Mouse (Mus musculus): ENCODE results near the gene Rtl1. TPM values are rescaled to one million over a fixed set of nuclear protein-coding genes. Genes with fewer than 3 reads are reported as not detected.

Gene Rtl1
- polyA plus RNA-seq, 1 experiment from 2014 or later = 0.13 TPM

- DNase-seq (ENCODE audit: low spot score) = no peak
- H3K27ac ChIP-seq = no peak overlapping the region
- ATAC-seq (replicated peaks; ENCODE audit: low FRiP score, low read depth) = no peak
- H3K4me1 ChIP-seq (replicated peaks; ENCODE audit: insufficient read depth, low read length) = no peaks in the 10 kb centered on the region
- no peak for TF ChIP-seq CTCF (IDR thresholded peaks at IDR 0.05; ENCODE audit: low read depth)
- H3K27me3 ChIP-seq (ENCODE audit: insufficient read depth, low read length) = 0 out of 2 replicates have a peak, but pooled peaks cover 5% of the 10 kb centered on the region
- 43% methylated on average over 15 of the region's 15 CpGs for WGBS
- H3K36me3 ChIP-seq (ENCODE audit: insufficient read depth, low read length) = no peaks in the 10 kb centered on the region
- H3K4me2 ChIP-seq (ENCODE audit: low read length) = no peak overlapping the region
- H3K9ac ChIP-seq (ENCODE audit: low read depth, low read length) = no peak overlapping the region
- no peaks in the 10 kb centered on the region for H3K9me3 ChIP-seq (replicated peaks; ENCODE audit: low read length)
- H3K4me3 ChIP-seq (replicated peaks; ENCODE audit: low read depth, low read length) = no peak overlapping the region
Observed at GRCm38 (mm10) chr12:109617126-109617525, 17.0 kb upstream of the Rtl1 start.

GRCm38 (mm10) chr12:109615371-109615770 lies 15.2 kb upstream of the Rtl1 start:
- ATAC-seq (replicated peaks; ENCODE audit: low FRiP score, low read depth) = no peak
- Histone ChIP-seq H3K36me3 (ENCODE audit: insufficient read depth, low read length) (no peaks in the 10 kb centered on the region), H3K4me2 (ENCODE audit: low read length) (no peak overlapping the region), H3K4me3 (replicated peaks; ENCODE audit: low read depth, low read length) (no peak overlapping the region), H3K27me3 (ENCODE audit: insufficient read depth, low read length) (0 out of 2 replicates have a peak, but pooled peaks cover 5% of the 10 kb centered on the region), H3K4me1 (replicated peaks; ENCODE audit: insufficient read depth, low read length) (no peaks in the 10 kb centered on the region), H3K27ac (no peak overlapping the region), H3K9ac (ENCODE audit: low read depth, low read length) (no peak overlapping the region), H3K9me3 (replicated peaks; ENCODE audit: low read length) (no peaks in the 10 kb centered on the region)
- no peak for TF ChIP-seq CTCF (IDR thresholded peaks at IDR 0.05; ENCODE audit: low read depth)
- 71% methylated on average over 8 of the region's 8 CpGs for WGBS
- DNase-seq (ENCODE audit: low spot score) = no peak

GRCm38 (mm10) chr12:109614416-109614815 lies 14.3 kb upstream of the Rtl1 start:
- ATAC-seq (replicated peaks; ENCODE audit: low FRiP score, low read depth) = no peak
- peak; percentile 24; the same call in 1 of the 2 replicates for TF ChIP-seq CTCF (IDR thresholded peaks at IDR 0.05; ENCODE audit: low read depth)
- Histone ChIP-seq H3K9me3 (replicated peaks; ENCODE audit: low read length) (no peaks in the 10 kb centered on the region), H3K4me3 (replicated peaks; ENCODE audit: low read depth, low read length) (no peak overlapping the region), H3K4me2 (ENCODE audit: low read length) (no peak overlapping the region), H3K9ac (ENCODE audit: low read depth, low read length) (no peak overlapping the region), H3K4me1 (replicated peaks; ENCODE audit: insufficient read depth, low read length) (no peaks in the 10 kb centered on the region), H3K36me3 (ENCODE audit: insufficient read depth, low read length) (no peaks in the 10 kb centered on the region), H3K27ac (no peak overlapping the region), H3K27me3 (ENCODE audit: insufficient read depth, low read length) (0 out of 2 replicates have a peak, but pooled peaks cover 5% of the 10 kb centered on the region)
- WGBS = 25% methylated on average over 10 of the region's 10 CpGs
- DNase-seq (ENCODE audit: low spot score) = peak; percentile 36

GRCm38 (mm10) chr12:109612392-109613385 lies 12.6 kb upstream of the Rtl1 start:
- H3K4me3 ChIP-seq (replicated peaks; ENCODE audit: low read depth, low read length) = no peak overlapping the region
- H3K4me1 ChIP-seq (replicated peaks; ENCODE audit: insufficient read depth, low read length) = no peaks in the 10 kb centered on the region
- WGBS = 48% methylated on average over 34 of the region's 34 CpGs
- ATAC-seq (replicated peaks; ENCODE audit: low FRiP score, low read depth) = no peak
- no peaks in the 10 kb centered on the region for H3K36me3 ChIP-seq (ENCODE audit: insufficient read depth, low read length)
- H3K9ac ChIP-seq (ENCODE audit: low read depth, low read length) = no peak overlapping the region
- peak; percentile 30 for DNase-seq (ENCODE audit: low spot score)
- no peak overlapping the region for H3K4me2 ChIP-seq (ENCODE audit: low read length)
- H3K9me3 ChIP-seq (replicated peaks; ENCODE audit: low read length) = no peaks in the 10 kb centered on the region
- H3K27ac ChIP-seq = no peak overlapping the region
- H3K27me3 ChIP-seq (ENCODE audit: insufficient read depth, low read length) = 0 out of 2 replicates have a peak, but pooled peaks cover 5% of the 10 kb centered on the region
- no peak; the same call in 1 of the 2 replicates for TF ChIP-seq CTCF (IDR thresholded peaks at IDR 0.05; ENCODE audit: low read depth)

GRCm38 (mm10) chr12:109608576-109609440 lies 8.7 kb upstream of the Rtl1 start:
- no peak for DNase-seq (ENCODE audit: low spot score)

GRCm38 (mm10) chr12:109607953-109608352 lies 7.8 kb upstream of the Rtl1 start:
- no peaks in the 10 kb centered on the region for H3K36me3 ChIP-seq (ENCODE audit: insufficient read depth, low read length)
- no peak for DNase-seq (ENCODE audit: low spot score)
- H3K4me1 ChIP-seq (replicated peaks; ENCODE audit: insufficient read depth, low read length) = no peaks in the 10 kb centered on the region
- WGBS = 34% methylated on average over 9 of the region's 9 CpGs
- ATAC-seq (replicated peaks; ENCODE audit: low FRiP score, low read depth) = no peak
- no peak overlapping the region for H3K4me3 ChIP-seq (replicated peaks; ENCODE audit: low read depth, low read length)
- H3K4me2 ChIP-seq (ENCODE audit: low read length) = no peak overlapping the region
- no peaks in the 10 kb centered on the region for H3K9me3 ChIP-seq (replicated peaks; ENCODE audit: low read length)
- H3K27me3 ChIP-seq (ENCODE audit: insufficient read depth, low read length) = no peaks in the 10 kb centered on the region
- no peak overlapping the region for H3K27ac ChIP-seq
- no peak for TF ChIP-seq CTCF (IDR thresholded peaks at IDR 0.05; ENCODE audit: low read depth)
- no peak overlapping the region for H3K9ac ChIP-seq (ENCODE audit: low read depth, low read length)

More at GRCm38 (mm10) chr12:109608576-109609440, 8.7 kb upstream of the Rtl1 start:
- no peak for ATAC-seq (replicated peaks; ENCODE audit: low FRiP score, low read depth)
- WGBS = 34% methylated on average over 13 of the region's 13 CpGs
- TF ChIP-seq CTCF (IDR thresholded peaks at IDR 0.05; ENCODE audit: low read depth) = peak; percentile 53
- no peaks in the 10 kb centered on the region for H3K36me3 ChIP-seq (ENCODE audit: insufficient read depth, low read length)
- H3K9ac ChIP-seq (ENCODE audit: low read depth, low read length) = no peak overlapping the region
- H3K4me2 ChIP-seq (ENCODE audit: low read length) = no peak overlapping the region
- H3K4me1 ChIP-seq (replicated peaks; ENCODE audit: insufficient read depth, low read length) = no peaks in the 10 kb centered on the region
- H3K27me3 ChIP-seq (ENCODE audit: insufficient read depth, low read length) = 0 out of 2 replicates have a peak, but pooled peaks cover 5% of the 10 kb centered on the region
- H3K9me3 ChIP-seq (replicated peaks; ENCODE audit: low read length) = no peaks in the 10 kb centered on the region
- no peak overlapping the region for H3K27ac ChIP-seq
- no peak overlapping the region for H3K4me3 ChIP-seq (replicated peaks; ENCODE audit: low read depth, low read length)
